Mouse (Mus musculus): ENCODE data around the gene 2310033P09Rik.
A peak's percentile ranks its signal among the peaks of the same experiment; 100 is the strongest.
"Not testable (repeated sequence)": the region's sequence is repeated elsewhere in the genome, so short reads cannot be mapped to it uniquely, and the experiment has no call there.

2310033P09Rik gene

GRCm38 (mm10) chr11:59196230-59196629 lies 11.9 kb upstream of the 2310033P09Rik start:
- DNase-seq (ENCODE audit: low read depth, low spot score) = no peak

- no peak for DNase-seq (ENCODE audit: low read depth, low spot score)
Observed at GRCm38 (mm10) chr11:59201216-59202002, 6.7 kb upstream of the 2310033P09Rik start.

- peak; percentile 94 for DNase-seq (ENCODE audit: low read depth, low spot score)
Observed at GRCm38 (mm10) chr11:59202081-59202995, 5.8 kb upstream of the 2310033P09Rik start, which contains the start of gene Mrpl55. Gene Mrpl55 (plus strand): TSS chr11:59202486.

GRCm38 (mm10) chr11:59209003-59209441 lies 901 bp downstream of the 2310033P09Rik start:
- peak; percentile 73 for DNase-seq (ENCODE audit: low read depth, low spot score)

- DNase-seq (ENCODE audit: low read depth, low spot score) = no peak
Observed at GRCm38 (mm10) chr11:59209580-59209979, 1.5 kb downstream of the 2310033P09Rik start.

- no peak for DNase-seq (ENCODE audit: low read depth, low spot score)
Observed at GRCm38 (mm10) chr11:59210020-59210419, 1.9 kb downstream of the 2310033P09Rik start.

- DNase-seq (ENCODE audit: low read depth, low spot score) = not testable (repeated sequence)
Observed at GRCm38 (mm10) chr11:59211561-59211960, 3.4 kb downstream of the 2310033P09Rik start.

- not testable (repeated sequence) for DNase-seq (ENCODE audit: low read depth, low spot score)
Observed at GRCm38 (mm10) chr11:59212320-59212719, 4.2 kb downstream of the 2310033P09Rik start.

- no peak for DNase-seq (ENCODE audit: low read depth, low spot score)
Observed at GRCm38 (mm10) chr11:59212892-59213494, 4.9 kb downstream of the 2310033P09Rik start.

- no peak for DNase-seq (ENCODE audit: low read depth, low spot score)
Observed at GRCm38 (mm10) chr11:59216955-59217354, 8.8 kb downstream of the 2310033P09Rik start.

- DNase-seq (ENCODE audit: low read depth, low spot score) = no peak
Observed at GRCm38 (mm10) chr11:59218389-59218998, 10.4 kb downstream of the 2310033P09Rik start.

GRCm38 (mm10) chr11:59219064-59219463 lies 10.9 kb downstream of the 2310033P09Rik start:
- peak; percentile 37 for DNase-seq (ENCODE audit: low read depth, low spot score)

GRCm38 (mm10) chr11:59221604-59222003 lies 13.5 kb downstream of the 2310033P09Rik start:
- no peak for DNase-seq (ENCODE audit: low read depth, low spot score)

GRCm38 (mm10) chr11:59222306-59222705 lies 14.2 kb downstream of the 2310033P09Rik start:
- no peak for DNase-seq (ENCODE audit: low read depth, low spot score)

- DNase-seq (ENCODE audit: low read depth, low spot score) = no peak
Observed at GRCm38 (mm10) chr11:59224025-59224424, 15.9 kb downstream of the 2310033P09Rik start.

- no peak for DNase-seq (ENCODE audit: low read depth, low spot score)
Observed at GRCm38 (mm10) chr11:59224470-59224869, 16.3 kb downstream of the 2310033P09Rik start.

GRCm38 (mm10) chr11:59225167-59225566 lies 17.0 kb downstream of the 2310033P09Rik start:
- DNase-seq (ENCODE audit: low read depth, low spot score) = no peak

- DNase-seq (ENCODE audit: low read depth, low spot score) = no peak
Observed at GRCm38 (mm10) chr11:59226251-59226650, 18.1 kb downstream of the 2310033P09Rik start.

GRCm38 (mm10) chr11:59226787-59227603 lies 18.9 kb downstream of the 2310033P09Rik start:
- DNase-seq (ENCODE audit: low read depth, low spot score) = no peak

GRCm38 (mm10) chr11:59227604-59228121 lies 19.5 kb downstream of the 2310033P09Rik start:
- DNase-seq (ENCODE audit: low read depth, low spot score) = no peak
